Mouse (Mus musculus): ENCODE data around the gene Plekhg2.
A peak's percentile ranks its signal among the peaks of the same experiment; 100 is the strongest.

The Plekhg2 gene

DNA sequence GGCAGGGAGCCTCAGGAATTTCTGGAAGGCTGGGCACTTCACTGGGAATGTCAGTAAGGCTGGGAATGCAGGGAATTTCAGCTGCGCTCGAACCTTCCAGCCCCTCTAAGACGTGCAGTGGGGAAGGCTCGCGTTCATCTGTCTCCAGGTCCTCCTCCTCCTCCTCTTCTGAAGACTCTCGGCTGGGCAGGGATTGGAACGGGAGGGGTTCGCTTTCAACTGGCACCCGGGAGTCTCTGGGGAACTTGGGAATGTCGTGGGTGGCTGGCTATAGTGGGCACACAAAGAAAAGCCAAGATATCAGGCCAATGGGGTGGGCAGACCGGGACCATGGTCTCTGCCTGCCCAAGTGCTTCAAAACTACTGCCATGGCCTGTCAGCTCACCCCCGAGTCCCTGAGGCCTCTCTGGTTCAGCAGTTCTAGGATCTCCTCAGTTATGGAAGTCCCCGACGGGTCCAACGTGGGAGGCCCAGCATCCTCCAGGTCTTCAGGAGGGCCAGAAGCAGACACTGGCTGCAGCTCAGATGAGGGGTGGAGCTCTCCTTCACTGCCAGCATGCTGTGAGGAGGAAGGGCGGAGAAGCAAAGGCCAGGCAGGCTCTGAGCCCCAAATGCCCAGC is 9.8 kb downstream of the Plekhg2 start:
- DNase-seq = no peak

DNA sequence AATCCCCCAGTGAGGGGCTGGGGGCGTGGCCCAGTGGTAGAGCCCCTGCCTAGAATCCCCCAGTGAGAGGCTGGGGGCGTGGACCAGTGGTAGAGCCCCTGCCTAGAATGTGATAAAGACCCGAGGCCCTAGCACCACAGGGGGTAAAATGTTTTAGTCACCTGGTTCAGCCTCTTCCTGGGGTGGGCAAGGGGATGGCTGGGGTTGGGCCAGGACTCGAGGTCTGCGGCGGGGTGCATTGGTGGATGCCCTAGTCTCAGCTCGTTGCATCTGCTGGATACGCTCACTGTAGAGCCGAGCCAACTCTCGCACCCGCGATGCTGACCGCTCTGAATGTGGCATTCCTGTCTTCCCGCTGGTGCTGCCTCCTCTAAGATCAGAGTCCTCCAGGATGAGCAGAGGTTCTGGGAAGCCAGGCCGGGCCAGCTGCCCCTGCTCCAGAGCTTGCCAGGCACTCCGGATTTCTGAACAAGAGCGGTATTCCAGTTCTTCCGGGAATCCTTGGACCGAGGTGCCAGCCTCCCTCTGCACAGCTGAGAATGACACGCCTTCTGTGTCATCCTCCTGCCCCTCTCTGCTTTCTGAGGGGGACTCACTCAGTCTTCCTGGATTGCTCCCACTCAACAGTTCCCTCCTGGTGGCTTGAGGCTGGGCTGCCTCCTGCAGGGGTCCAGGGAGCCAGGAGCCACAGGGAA is 10.6 kb downstream of the Plekhg2 start:
- no peak for DNase-seq

DNA sequence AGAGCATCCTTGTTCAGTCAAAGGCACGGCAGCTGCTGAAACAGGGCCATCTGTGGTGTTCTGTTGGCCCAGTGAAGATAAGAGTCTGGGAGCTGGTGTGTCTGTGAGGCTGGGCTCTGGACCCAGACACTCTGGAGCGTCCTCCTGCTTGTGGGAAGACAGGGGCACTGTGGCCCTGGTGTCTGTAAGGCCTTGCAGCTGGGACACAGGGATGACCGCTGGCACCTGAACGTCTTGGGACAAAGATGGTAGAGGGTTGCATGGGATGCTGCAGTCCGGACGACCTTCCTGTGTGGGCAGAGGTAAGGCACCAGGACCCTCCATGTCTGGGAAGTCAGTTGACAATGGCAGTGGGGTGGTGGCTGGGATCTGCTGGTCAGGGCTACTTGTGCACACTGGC is 12.1 kb downstream of the Plekhg2 start:
- DNase-seq = no peak

DNA sequence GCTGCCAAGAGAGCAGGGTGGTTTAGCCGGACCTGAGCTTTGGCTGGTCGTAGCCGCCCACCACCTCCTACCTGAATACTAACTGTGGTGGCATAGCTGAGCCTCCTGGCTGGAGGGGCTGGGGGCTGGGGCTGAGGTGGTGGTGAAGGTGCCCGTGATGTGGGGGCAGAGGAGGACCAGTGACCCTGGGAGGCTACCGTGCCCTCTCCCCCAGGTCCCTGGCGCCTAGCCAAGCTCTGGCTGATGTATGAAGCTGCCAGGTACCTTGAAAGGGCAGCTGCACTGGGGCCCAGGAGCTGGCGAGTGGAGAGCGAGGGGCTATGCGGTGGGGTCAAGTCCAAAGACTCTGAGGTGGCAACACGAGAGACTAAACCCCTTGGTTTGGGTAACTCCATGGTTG is 12.5 kb downstream of the Plekhg2 start:
- no peak for DNase-seq

DNA sequence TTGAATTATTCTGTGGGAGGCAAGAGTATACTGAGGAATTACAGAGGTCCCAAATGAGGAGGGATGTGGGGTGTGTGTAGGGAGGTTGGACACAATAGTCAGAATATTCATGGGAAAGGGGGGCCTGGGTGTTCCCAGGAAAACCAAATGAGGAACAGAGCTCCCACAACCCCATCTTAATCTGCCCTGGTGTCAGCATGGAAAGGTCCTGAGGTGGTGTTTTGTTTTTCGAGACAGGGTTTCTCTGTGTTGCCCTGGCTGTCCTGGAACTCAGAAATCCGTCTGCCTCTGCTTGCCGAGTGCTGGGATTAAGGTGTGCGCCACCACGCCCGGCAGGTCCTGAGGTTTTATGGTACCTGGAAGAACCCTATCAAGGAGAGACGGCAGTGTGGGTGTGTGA is 14.0 kb downstream of the Plekhg2 start:
- no peak for DNase-seq

DNA sequence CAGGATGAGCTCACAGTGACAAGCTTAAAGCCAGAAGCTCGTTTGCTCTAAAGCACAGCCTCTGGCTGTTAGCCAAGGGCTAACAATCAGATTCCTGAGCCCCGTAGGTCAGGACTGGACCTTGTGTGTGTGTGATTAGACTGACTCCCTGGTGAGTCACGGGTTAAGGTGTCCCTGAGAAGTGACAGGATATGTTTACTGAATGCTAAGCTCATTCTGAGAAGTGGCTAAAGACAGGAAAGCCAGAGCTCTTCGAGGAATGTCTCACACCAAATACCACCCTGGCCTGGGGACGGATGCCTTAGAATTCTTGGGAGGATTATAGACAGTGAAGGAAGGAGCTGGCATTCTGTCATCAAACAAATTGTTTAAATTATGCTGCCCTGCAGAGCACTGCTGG is 14.4 kb downstream of the Plekhg2 start:
- no peak for DNase-seq

DNA sequence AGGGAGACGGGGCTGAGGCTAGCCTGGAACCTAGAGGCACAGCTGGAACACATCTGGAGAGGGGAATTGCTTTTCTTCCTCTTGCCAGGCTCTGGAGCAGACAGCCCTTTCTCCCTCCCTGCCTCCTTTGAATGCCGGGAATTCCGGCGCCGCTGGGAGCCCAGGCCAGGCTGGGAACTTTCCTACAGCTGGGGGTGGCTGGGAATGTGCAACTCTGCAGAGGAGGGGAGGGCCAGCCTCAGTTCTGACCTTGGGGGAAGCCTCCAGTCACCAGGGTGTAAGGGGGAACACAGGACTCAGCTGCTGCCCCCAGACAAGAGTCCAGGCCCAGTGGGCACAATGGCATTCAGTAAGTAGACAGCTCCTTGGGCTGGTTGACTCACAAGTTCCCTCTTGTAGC is 15.4 kb downstream of the Plekhg2 start:
- DNase-seq = no peak

DNA sequence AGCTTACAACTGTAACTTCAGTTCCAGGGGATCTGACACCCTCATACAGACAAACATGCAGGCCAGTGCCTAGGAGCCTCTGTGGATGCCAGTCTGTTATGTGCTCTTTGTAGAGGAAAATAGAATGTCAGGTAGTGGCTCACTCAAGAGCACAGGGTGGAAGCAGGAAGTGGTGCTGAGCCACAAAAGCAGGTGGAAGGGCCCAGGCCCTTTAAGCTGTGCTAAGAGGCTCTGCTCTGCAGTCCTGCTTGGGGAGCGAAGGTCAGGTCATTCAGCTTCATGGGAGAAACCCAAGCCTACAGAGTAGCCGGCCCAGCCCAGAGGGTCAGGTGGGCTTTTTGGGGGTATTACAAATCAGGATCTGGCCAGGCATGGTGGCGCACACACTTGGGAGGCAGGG is 17.2 kb downstream of the Plekhg2 start:
- peak; percentile 68 for DNase-seq

DNA sequence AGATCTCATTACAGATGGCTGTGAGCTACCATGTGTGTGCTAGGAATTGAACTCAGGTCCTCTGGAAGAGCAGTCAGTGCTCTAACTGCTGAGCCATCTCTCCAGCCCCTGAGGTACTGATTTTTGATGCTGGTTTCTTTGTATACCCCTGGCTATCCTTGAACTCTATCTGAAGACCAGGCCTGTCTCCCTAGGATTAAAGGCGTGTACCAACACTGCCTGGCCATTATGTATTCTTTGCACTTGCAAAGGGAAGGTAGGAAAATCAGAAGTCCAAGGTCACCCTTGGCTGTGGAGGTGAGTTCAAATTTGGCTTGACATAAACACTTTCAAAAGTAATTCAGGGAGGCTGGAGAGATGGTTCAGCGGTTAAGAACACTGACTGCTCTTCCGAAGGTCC is 17.8 kb downstream of the Plekhg2 start:
- DNase-seq = no peak

DNA sequence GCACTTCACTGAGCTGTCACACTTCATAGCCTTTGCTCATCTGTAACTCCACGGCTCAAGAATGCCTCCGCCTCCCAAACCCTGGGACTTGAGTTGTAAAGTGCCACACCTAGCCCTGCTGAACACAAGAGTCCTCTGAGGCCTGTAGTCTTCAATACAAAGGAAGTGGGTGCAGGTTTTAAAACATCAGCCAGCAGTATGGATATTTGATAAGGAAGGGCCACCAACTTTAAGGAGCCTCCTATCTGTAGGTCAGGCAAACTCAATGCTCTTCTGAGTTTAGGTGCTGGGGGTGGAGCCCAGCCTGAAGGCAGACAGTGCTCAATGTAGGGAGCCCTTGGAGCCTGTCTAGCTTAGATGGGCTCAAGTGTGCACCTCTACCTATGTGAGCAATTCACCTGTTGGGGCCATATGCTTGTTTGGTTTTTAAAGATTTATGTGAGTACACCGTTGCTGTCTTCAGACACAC is 18.3 kb downstream of the Plekhg2 start:
- no peak for DNase-seq

DNA sequence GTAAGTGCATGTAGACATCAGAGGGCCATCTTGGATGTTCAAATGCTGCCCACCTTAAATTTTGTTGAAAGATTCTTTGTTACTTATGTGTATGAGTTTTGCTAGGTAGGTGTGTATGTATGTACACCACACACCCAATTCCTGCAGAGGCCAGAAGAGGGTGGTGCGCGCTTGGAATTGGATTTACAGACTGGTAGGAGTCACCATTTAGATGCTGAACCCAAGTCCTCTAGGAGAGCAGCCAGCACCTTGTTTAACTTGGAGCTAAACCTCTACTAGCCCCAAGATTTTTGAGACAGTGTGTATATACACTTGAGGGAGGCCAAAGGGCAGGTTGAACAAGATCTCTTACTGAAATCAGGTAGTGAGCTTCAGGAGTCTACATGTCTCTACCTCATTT is 19.1 kb downstream of the Plekhg2 start:
- DNase-seq = peak; percentile 33

DNA sequence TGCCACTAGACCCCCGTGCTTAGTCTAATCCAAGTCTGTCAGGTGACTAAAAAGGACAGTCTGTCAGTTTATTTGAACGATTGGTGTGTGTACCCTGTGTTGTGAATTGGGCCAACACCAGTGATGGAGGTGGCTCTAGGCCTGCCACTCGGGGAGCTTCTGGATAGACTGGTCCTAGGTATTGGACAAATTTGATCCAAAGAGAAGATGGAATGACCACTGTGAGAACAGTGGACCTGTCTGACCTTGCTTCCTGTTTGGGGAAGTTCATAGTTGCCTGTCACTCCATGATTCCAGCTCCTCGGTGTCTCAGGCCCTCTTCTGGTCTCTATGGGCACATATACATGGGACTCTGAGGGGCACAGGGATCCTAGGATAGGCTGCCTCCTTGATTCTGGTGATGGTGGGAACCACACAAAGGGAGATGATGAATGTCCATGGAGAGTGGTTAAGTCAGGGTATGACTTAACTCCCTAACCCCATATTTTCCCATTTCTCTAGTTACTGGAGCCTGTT is 20.7 kb downstream of the Plekhg2 start:
- no peak for DNase-seq

DNA sequence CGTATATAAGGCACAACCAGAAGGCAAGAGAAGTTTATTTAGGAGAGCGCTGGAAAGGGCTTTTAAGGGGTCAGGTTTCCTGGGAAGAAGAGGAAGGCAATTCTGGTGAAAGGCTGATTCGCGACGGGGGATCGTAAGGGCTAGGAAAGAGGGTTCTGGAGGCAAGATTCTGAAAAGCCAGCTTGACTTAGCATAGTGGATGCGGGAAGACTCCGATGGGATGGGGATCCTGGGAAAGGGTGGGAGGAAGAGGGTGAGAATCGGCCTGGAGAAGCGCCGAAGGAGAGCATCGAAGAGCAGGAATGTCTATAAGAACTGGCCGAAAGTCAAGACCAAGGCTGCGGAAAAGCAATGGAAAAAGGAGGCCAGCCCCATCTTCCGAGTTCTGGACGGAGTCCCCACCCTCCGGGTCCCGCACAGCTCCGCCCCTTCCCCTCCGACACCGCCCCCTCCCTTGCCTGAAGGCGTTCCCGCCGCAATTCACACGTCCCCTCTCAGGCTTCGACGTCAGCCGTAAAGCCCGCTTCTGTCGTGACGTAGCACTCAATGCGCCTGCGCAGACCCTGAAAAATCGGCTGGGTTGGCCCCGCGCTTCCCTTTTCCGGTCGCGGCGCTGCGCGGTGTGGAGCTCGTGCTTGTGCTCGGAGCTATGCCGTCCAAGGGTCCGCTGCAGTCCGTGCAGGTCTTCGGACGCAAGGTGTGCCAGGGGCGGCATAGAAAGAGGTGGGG is 22.1 kb downstream of the Plekhg2 start, which contains the start of gene Rps16:
TSS of gene Rps16 (plus strand) at position 498 of the 729 bp plus-strand sequence.
- DNase-seq = peak; percentile 99

DNA sequence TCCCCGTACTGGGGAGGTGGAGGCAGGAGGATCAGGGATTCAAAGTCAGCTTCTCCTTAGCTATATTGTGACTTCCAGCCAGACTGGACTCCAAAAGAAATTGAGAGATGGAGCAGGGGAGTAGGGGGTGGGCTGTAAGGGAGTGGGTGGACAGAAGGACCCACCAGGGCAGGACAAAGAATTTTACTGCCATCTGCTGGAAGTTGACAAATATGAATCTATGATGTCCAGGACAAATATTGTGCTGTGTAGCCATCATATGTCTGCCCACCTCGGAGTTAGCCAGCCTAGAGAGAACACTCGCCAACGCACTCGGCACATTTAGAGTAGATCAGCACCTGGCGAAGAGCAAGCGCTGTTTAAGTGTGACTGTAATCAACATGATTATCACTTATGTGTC is 23.8 kb downstream of the Plekhg2 start:
- no peak for DNase-seq

DNA sequence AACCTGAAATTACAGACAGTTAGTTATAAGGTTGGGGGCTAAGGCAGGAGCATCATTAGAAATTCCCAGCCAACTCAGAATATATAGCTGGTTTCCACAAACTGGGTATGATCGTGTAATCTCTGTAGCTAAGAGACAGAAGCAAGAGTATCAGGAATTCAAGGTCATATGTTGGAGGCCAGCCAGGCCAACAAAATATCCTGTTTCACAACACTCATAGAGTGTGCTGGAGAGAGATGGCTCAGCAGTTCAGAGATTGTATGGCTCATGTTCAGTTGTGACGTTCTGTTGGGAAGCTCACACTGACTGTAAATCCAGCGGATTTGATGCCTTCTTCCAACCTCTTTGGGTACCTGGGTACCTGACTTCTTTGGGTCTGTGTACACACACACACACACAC is 24.7 kb downstream of the Plekhg2 start:
- no peak for DNase-seq

DNA sequence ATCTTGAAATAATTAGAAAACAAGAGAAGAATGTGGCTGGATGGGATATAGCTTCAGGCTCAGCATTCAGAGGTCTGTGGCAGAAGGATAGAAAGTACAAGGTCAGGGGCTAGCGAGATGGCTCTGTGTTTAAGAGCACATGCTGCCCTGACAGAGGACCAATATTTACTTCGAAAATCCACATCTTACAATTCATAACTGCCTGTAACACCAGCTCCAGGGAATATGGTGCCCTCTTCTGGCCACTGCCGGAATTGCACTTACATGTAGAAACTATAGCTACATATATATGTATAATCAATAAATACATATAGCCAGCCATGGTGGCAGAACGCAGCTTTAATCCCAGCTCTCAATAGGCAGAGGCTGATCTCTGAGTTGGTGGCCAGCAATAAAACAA is 27.8 kb downstream of the Plekhg2 start:
- DNase-seq = peak; percentile 66

DNA sequence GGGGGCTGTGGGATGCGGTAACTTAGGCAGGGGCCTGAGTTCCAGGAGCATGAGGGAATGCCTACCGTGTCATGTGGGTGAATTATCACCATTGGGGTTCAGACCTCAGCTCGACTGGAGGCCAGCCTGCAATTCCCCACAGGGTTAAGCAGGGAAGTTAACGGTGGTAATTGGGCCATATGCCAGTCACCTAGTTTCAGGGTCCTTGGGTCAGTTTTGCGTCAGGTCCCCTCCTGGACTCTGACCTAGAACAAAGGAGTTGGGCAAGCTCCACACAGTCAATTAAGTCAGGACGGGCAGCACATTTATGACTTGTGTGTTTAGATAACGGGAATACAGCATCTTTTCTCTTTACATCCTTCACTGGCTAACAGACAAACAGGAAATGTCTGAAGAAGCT is 31.0 kb downstream of the Plekhg2 start:
- no peak for DNase-seq

DNA sequence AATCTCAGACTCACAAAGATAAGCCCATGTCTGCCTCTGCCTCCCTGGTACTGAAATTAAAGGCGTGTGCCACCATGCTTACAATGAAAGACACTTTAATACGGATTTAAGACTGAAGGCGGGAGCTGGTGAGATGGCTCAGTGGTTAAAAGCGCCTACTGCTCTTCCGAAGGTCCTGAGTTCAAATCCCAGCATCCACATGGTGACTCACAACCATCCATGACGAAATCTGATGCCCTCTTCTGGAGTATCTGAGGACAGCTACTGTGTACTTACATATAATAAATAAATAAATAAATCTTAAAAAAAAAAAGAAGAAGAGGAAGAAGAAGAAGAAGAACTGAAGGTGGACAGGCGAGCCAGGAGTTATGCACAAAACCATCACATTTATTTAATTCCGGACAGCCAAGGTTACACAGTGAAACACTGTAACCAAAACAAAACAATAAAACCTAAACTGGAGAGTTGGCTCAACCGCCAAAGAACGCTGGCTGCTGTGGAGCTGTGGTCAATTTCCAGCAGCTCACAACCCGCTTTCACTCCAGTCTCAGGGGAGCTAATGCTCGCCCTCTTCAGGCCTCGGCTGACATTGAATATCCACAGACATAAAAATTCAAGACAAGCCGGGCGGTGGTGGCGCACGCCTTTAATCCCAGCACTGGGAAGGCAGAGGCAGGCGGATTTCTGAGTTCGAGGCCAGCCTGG is 33.0 kb downstream of the Plekhg2 start:
- DNase-seq = peak; percentile 60

DNA sequence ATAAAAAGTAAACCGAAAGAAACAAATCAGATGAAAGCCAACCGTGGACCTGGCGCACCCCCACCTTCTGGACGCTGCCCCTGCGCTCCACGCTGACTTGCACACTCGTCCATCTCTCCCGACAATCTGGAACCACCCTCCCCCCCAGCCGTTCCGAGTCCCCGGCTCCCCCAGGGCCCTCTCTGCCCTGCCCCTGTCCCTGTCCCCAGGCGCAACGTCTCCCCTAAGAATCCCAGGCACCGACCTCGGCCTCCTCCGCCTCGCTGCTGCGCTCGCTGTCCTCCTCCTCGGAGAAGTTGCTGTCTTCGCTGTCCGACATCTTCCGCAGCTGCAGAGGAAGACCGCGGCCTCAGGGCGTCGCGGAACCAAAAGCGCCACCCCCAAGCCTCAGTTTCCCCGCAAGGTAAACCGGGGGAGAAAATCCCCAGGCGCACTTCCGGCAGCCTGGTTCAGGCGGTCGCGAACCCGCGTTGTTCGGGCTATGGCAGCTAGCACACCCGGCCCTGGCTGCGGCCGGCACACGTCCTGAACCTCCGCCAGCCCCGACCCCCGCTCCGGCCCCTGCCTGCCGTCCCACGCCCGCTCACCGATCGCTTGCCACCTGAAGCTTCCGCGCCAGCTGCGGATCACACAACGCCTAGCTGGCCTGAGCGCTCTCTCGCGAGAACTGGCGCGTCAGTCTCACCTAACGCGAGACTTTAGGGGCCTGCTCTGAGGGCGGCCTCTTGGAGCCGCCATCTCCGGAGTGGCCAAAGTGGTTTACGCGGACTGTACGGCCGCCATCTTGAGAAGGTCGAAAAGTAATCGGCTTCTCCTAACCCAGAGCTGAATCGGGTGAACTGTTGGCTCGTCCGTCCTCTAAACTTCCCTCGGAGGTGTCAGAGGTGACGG is 34.0 kb downstream of the Plekhg2 start, which contains the start of gene Supt5:
TSS of gene Supt5 (minus strand) at position 639 of the 891 bp plus-strand sequence.
- peak; percentile 98 for DNase-seq

DNA sequence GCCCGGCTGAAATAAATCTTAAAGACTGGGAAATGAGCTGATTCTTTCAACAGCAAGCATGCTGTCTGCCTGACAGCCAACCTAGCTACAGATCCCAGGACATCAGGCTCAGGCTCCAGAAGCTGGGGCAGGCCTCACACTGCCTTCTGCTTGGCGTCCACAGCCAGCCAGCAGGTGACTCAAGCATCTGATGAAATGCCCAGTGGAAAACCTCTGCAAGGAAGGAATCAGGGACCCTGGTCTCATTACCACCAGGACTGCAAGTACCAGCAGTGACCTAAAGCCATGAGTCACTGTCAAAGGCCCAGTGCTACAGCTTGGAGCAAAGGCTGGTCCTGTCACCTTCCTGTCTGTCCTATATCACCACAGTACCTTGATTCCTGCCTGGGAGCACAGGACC is 36.9 kb downstream of the Plekhg2 start:
- DNase-seq = no peak

DNA sequence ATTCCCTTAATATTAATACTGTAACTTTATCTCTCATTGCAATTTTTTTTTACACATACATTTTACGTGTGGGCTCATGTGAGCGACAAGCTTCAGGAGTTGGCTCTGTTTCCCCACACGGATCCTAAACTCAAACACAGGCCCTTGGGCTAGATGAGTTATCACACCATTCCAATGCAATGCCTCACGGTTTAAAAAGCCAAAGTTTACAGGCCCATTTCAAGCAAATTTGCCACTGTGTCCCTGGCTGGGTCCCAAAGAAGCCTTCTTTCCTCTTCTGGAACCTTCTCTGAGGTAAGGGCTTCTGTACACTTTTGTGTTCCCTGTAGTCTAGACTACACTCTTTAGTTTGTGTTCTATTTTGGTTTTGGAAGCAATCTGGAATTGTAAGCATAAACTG is 37.9 kb downstream of the Plekhg2 start:
- DNase-seq = no peak

DNA sequence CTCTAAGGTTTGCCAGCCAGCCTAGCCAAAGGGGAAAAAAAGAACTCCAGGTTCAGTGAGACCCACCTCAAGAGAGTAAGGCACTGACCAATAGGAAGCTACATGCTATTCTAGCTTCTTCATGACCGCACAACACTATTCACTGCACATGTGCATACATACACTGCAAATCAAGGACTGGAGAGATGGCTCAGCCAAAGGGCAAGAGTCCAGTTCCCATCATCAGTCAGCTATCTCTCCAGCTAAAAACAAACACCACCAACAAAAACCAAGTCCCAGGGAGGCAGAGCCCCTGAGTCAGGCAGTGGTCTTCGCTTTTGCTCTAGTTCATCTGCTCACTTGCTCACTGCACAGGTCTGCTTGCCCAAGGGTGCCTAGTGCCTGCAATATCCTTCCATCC is 44.1 kb downstream of the Plekhg2 start:
- no peak for DNase-seq

All from thymus, postnatal 25 days (tissue).